Mouse (Mus musculus) embryo, embryonic 11 days (tissue): ENCODE measurements around the gene Tmem136.

ENCODE experiments used
- DNase-seq: peaks from one replicate; pipeline ENCODE4 v3.0.0-alpha.2; 2015

The Tmem136 gene

GRCm38 (mm10) chr9:43107555-43107954 lies 8.8 kb downstream of the Tmem136 start:
- no peak for DNase-seq

- peak; percentile 66 for DNase-seq
Measured at GRCm38 (mm10) chr9:43107187-43107517, 9.2 kb downstream of the Tmem136 start, which contains the start of gene Arhgef12. Gene Arhgef12 (minus strand): TSS chr9:43107239.

- no peak for DNase-seq
Measured at GRCm38 (mm10) chr9:43106426-43107186, 9.8 kb downstream of the Tmem136 start.

GRCm38 (mm10) chr9:43105664-43106361 lies 10.6 kb downstream of the Tmem136 start:
- peak; percentile 97 for DNase-seq

- peak; percentile 34 for DNase-seq
Measured at GRCm38 (mm10) chr9:43104873-43105663, 11.3 kb downstream of the Tmem136 start.

GRCm38 (mm10) chr9:43104526-43104872 lies 11.9 kb downstream of the Tmem136 start:
- no peak for DNase-seq

- no peak for DNase-seq
Measured at GRCm38 (mm10) chr9:43103675-43104299, 12.6 kb downstream of the Tmem136 start.

GRCm38 (mm10) chr9:43102931-43103330 lies 13.4 kb downstream of the Tmem136 start:
- DNase-seq = no peak

- DNase-seq = peak; percentile 15
Measured at GRCm38 (mm10) chr9:43101936-43102595, 14.3 kb downstream of the Tmem136 start.

GRCm38 (mm10) chr9:43098922-43099321 lies 17.4 kb downstream of the Tmem136 start:
- peak; percentile 12 for DNase-seq

GRCm38 (mm10) chr9:43097801-43098557 lies 18.4 kb downstream of the Tmem136 start:
- no peak for DNase-seq

GRCm38 (mm10) chr9:43096337-43096736 lies 20.0 kb downstream of the Tmem136 start:
- DNase-seq = no peak

- DNase-seq = no peak
Measured at GRCm38 (mm10) chr9:43094828-43095227, 21.5 kb downstream of the Tmem136 start.

GRCm38 (mm10) chr9:43093803-43094202 lies 22.6 kb downstream of the Tmem136 start:
- no peak for DNase-seq

GRCm38 (mm10) chr9:43085686-43086285 lies 30.6 kb downstream of the Tmem136 start:
- DNase-seq = no peak

- no peak for DNase-seq
Measured at GRCm38 (mm10) chr9:43084496-43085362, 31.6 kb downstream of the Tmem136 start.

GRCm38 (mm10) chr9:43083441-43084055 lies 32.8 kb downstream of the Tmem136 start:
- DNase-seq = no peak

GRCm38 (mm10) chr9:43078711-43079110 lies 37.7 kb downstream of the Tmem136 start:
- no peak for DNase-seq

- no peak for DNase-seq
Measured at GRCm38 (mm10) chr9:43076163-43076562, 40.2 kb downstream of the Tmem136 start.

GRCm38 (mm10) chr9:43074611-43075010 lies 41.8 kb downstream of the Tmem136 start:
- no peak for DNase-seq
